Mouse (Mus musculus): Measurements from ENCODE around the gene Klhdc1. TPM values are rescaled to one million over a fixed set of nuclear protein-coding genes. Genes with fewer than 3 reads are reported as not detected.

The Klhdc1 gene
- 1.5 and 4.8 TPM in 2 replicates for polyA plus RNA-seq (2012; rRNA removed; ENCODE audit: low replicate concordance)

GRCm38 (mm10) chr12:69240876-69241275 is at the start of gene Klhdc1:
TSS of gene Klhdc1 (plus strand) at chr12:69241176.

GRCm38 (mm10) chr12:69196444-69197377 is 44.3 kb upstream of the Klhdc1 start, which contains the start of gene Gm49383:
TSS of gene Gm49383 (minus strand) at chr12:69197104.

GRCm38 (mm10) chr12:69198164-69198535 is 42.8 kb upstream of the Klhdc1 start, which contains the start of gene Dnaaf2:
TSS of gene Dnaaf2 (minus strand) at chr12:69198429.

GRCm38 (mm10) chr12:69204052-69204833 is 36.7 kb upstream of the Klhdc1 start, which contains the start of gene Gm49384:
TSS of gene Gm49384 (minus strand) at chr12:69204267.

GRCm38 (mm10) chr12:69227776-69228466 is 13.1 kb upstream of the Klhdc1 start, which contains the start of gene Pole2:
TSS of gene Pole2 (minus strand) at chr12:69228195.

GRCm38 (mm10) chr12:69296511-69297410 is 55.8 kb downstream of the Klhdc1 start, which contains the start of gene Klhdc2:
TSS of gene Klhdc2 (plus strand) at chr12:69296681.

Other genes with a start within 250 kb of the Klhdc1 start
- gene Rps29, start 82.0 kb upstream of the Klhdc1 start, polyA plus RNA-seq (2012; rRNA removed; ENCODE audit: low replicate concordance) = 1,350 and 1,796 TPM in 2 replicates
- gene Lrr1, start 72.4 kb upstream of the Klhdc1 start, polyA plus RNA-seq (2012; rRNA removed; ENCODE audit: low replicate concordance) = 0.11 and 1.0 TPM in 2 replicates
- gene Rpl36al, start 57.1 kb upstream of the Klhdc1 start, polyA plus RNA-seq (2012; rRNA removed; ENCODE audit: low replicate concordance) = 59.4 and 77.1 TPM in 2 replicates
- 14.8 and 22.5 TPM in 2 replicates for gene Mgat2, start 57.0 kb upstream of the Klhdc1 start, polyA plus RNA-seq (2012; rRNA removed; ENCODE audit: low replicate concordance)
- gene Gm49383, start 44.1 kb upstream of the Klhdc1 start, polyA plus RNA-seq (2012; rRNA removed; ENCODE audit: low replicate concordance) = 2.9 and 3.3 TPM in 2 replicates
- 0.93 and 0.97 TPM in 2 replicates for gene Dnaaf2, start 42.7 kb upstream of the Klhdc1 start, polyA plus RNA-seq (2012; rRNA removed; ENCODE audit: low replicate concordance)
- 0.16 TPM in 1 of 2 replicates, not detected in the other for gene Gm49384, start 36.9 kb upstream of the Klhdc1 start, polyA plus RNA-seq (2012; rRNA removed; ENCODE audit: low replicate concordance)
- 2.3 and 5.6 TPM in 2 replicates for gene Pole2, start 13.0 kb upstream of the Klhdc1 start, polyA plus RNA-seq (2012; rRNA removed; ENCODE audit: low replicate concordance)
- 35.6 and 52.1 TPM in 2 replicates for gene Klhdc2, start 55.5 kb downstream of the Klhdc1 start, polyA plus RNA-seq (2012; rRNA removed; ENCODE audit: low replicate concordance)
- gene Nemf, start 116.0 kb downstream of the Klhdc1 start, polyA plus RNA-seq (2012; rRNA removed; ENCODE audit: low replicate concordance) = 2.2 and 6.0 TPM in 2 replicates
- gene Arf6, start 131.0 kb downstream of the Klhdc1 start, polyA plus RNA-seq (2012; rRNA removed; ENCODE audit: low replicate concordance) = 69.2 and 273 TPM in 2 replicates
- 1.3 and 6.8 TPM in 2 replicates for gene Gm9887, start 131.3 kb downstream of the Klhdc1 start, polyA plus RNA-seq (2012; rRNA removed; ENCODE audit: low replicate concordance)